Mouse (Mus musculus): Measurements from ENCODE around the gene C1d.

DNA sequence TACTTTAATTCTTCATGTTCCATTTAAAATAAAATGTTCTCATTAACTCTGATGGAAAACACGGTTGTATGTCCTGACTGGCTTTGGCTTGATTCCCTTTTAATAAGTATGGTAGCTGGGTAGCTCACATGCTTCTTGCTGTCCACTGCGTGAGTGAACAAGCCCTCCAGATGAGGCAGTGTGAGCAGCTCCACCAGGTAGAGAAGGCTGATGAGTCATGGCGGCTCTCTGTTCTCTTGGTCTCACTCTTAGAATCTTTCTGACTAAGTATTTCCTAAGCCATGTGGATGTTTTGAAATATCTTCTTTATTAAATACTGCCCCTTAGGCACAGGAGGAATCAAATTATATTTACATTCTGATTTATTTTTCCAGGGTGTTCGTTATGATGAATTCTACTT, 9.8 kb downstream of the C1d start:
- TF ChIP-seq POLR2A (IDR thresholded peaks at IDR 0.05; ENCODE audit: low read depth, low read length) (no peak), CTCF (IDR thresholded peaks at IDR 0.05; ENCODE audit: extremely low read depth, insufficient read depth, insufficient read length, insufficient replicate concordance) (no peak)
